Mouse (Mus musculus) heart, embryonic 15.5 days (tissue): Measurements from ENCODE around the gene Olfr68. TPM values are rescaled to one million over a fixed set of nuclear protein-coding genes. Genes with fewer than 3 reads are reported as not detected.
"Not testable (repeated sequence)": the region's sequence is repeated elsewhere in the genome, so short reads cannot be mapped to it uniquely, and the experiment has no call there.

Experiments
- ATAC-seq: fragments of 200-750 bp; cut with Nextera tagmentation; replicated peaks from 2 replicates; pipeline ENCODE4 v1.8.0; 2017; ENCODE audit warnings: low read depth, moderate TSS enrichment; ENCODE audit not compliant: insufficient number of reproducible peaks, insufficient read depth, low FRiP score
- H3K27ac ChIP-seq: fragments of 300-500 bp; sonication (generic); 2 replicates; pipeline ENCODE4 v1.5.1; 2015; ENCODE audit warnings: mild to moderate bottlenecking, inconsistent platforms
- H3K27me3 ChIP-seq: fragments of 300-500 bp; sonication (generic); 2 replicates; pipeline ENCODE4 v1.6.1; 2015; ENCODE audit warnings: inconsistent platforms
- H3K36me3 ChIP-seq: fragments of 300-500 bp; sonication (generic); 2 replicates; pipeline ENCODE4 v1.6.1; 2015; ENCODE audit warnings: mild to moderate bottlenecking, inconsistent platforms
- H3K4me1 ChIP-seq: fragments of 300-500 bp; sonication (generic); replicated peaks from 2 replicates; pipeline ENCODE4 v1.6.1; 2015; ENCODE audit warnings: inconsistent platforms
- H3K4me2 ChIP-seq: fragments of 300-500 bp; sonication (generic); 2 replicates; pipeline ENCODE4 v1.6.1; 2015; ENCODE audit warnings: inconsistent platforms, mild to moderate bottlenecking, moderate library complexity
- H3K4me3 ChIP-seq: fragments of 300-500 bp; sonication (generic); 2 replicates; pipeline ENCODE4 v1.5.1; 2015; ENCODE audit warnings: mild to moderate bottlenecking, inconsistent platforms
- H3K9ac ChIP-seq: fragments of 300-500 bp; sonication (generic); 2 replicates; pipeline ENCODE4 v1.6.1; 2015; ENCODE audit warnings: mild to moderate bottlenecking, inconsistent platforms
- H3K9me3 ChIP-seq: fragments of 300-500 bp; sonication (generic); replicated peaks from 2 replicates; pipeline ENCODE4 v1.6.1; 2016; ENCODE audit warnings: inconsistent platforms
- WGBS: fragments of 180-500 bp; shearing (Covaris S2); methylation state at CpG from one replicate; pipeline ENCODE4 v1.1.7; 2015; ENCODE audit warnings: mixed read lengths; 5-methylcytosine and 5-hydroxymethylcytosine counted together
- polyA plus RNA-seq: library from polyadenylated mRNA; unstranded; fragments of >200 nt; fragmentation: Nextera tagmentation; extraction: Ambion mirVana; gene quantifications from 2 replicates; pipeline ENCODE4 v1.2.1, GENCODE M21; 2015

Gene Olfr68
- polyA plus RNA-seq, 1 experiment from 2014 or later: not detected

GRCm38 (mm10) chr7:103810746-103811145 is 31.2 kb upstream of the Olfr68 start:
- H3K27me3 ChIP-seq: no peaks in the 10 kb centered on the region
- H3K9me3 ChIP-seq: no peaks in the 10 kb centered on the region
- WGBS: 70% methylated on average over 3 of the region's 3 CpGs
- H3K4me1 ChIP-seq: no peaks in the 10 kb centered on the region
- H3K36me3 ChIP-seq: no peaks in the 10 kb centered on the region
- H3K4me2 ChIP-seq: no peak overlapping the region
- no peak overlapping the region for H3K27ac ChIP-seq
- no peak overlapping the region for H3K4me3 ChIP-seq
- no peak overlapping the region for H3K9ac ChIP-seq
- ATAC-seq: no peak

GRCm38 (mm10) chr7:103810296-103810695 is 30.8 kb upstream of the Olfr68 start:
- Histone ChIP-seq H3K4me1 (no peaks in the 10 kb centered on the region), H3K4me2 (no peak overlapping the region), H3K27ac (no peak overlapping the region), H3K36me3 (no peaks in the 10 kb centered on the region), H3K4me3 (no peak overlapping the region), H3K27me3 (no peaks in the 10 kb centered on the region), H3K9me3 (no peaks in the 10 kb centered on the region), H3K9ac (no peak overlapping the region)
- 71% methylated on average over 1 of the region's 1 CpGs for WGBS
- ATAC-seq: no peak

GRCm38 (mm10) chr7:103809801-103810155 is 30.3 kb upstream of the Olfr68 start:
- H3K27ac ChIP-seq: no peak overlapping the region
- no peak overlapping the region for H3K9ac ChIP-seq
- ATAC-seq: no peak
- no peaks in the 10 kb centered on the region for H3K27me3 ChIP-seq
- 43% methylated on average over 1 of the region's 1 CpGs for WGBS
- H3K36me3 ChIP-seq: no peaks in the 10 kb centered on the region
- no peaks in the 10 kb centered on the region for H3K4me1 ChIP-seq
- H3K4me3 ChIP-seq: no peak overlapping the region
- no peak overlapping the region for H3K4me2 ChIP-seq
- H3K9me3 ChIP-seq: no peaks in the 10 kb centered on the region

GRCm38 (mm10) chr7:103808971-103809800 is 29.7 kb upstream of the Olfr68 start:
- no peak for ATAC-seq
- Histone ChIP-seq H3K36me3 (no peaks in the 10 kb centered on the region), H3K4me1 (no peaks in the 10 kb centered on the region), H3K4me3 (no peak overlapping the region), H3K27ac (no peak overlapping the region), H3K27me3 (no peaks in the 10 kb centered on the region), H3K9ac (no peak overlapping the region), H3K9me3 (no peaks in the 10 kb centered on the region), H3K4me2 (no peak overlapping the region)
- 31% methylated on average over 5 of the region's 5 CpGs for WGBS

- not testable (repeated sequence) for H3K9ac ChIP-seq, H3K9me3 ChIP-seq, H3K36me3 ChIP-seq, H3K4me1 ChIP-seq, ATAC-seq, H3K27me3 ChIP-seq, H3K4me3 ChIP-seq, H3K4me2 ChIP-seq, H3K27ac ChIP-seq
- WGBS: 61% methylated on average over 2 of the region's 2 CpGs
Measured at GRCm38 (mm10) chr7:103808120-103808519, 28.6 kb upstream of the Olfr68 start.

GRCm38 (mm10) chr7:103806856-103807255 is 27.4 kb upstream of the Olfr68 start:
- no peak overlapping the region for H3K4me2 ChIP-seq
- ATAC-seq: no peak
- H3K36me3 ChIP-seq: no peaks in the 10 kb centered on the region
- no peaks in the 10 kb centered on the region for H3K9me3 ChIP-seq
- WGBS: 67% methylated on average over 1 of the region's 1 CpGs
- no peaks in the 10 kb centered on the region for H3K27me3 ChIP-seq
- H3K27ac ChIP-seq: no peak overlapping the region
- H3K4me3 ChIP-seq: no peak overlapping the region
- no peaks in the 10 kb centered on the region for H3K4me1 ChIP-seq
- no peak overlapping the region for H3K9ac ChIP-seq

- Histone ChIP-seq H3K4me2 (no peak overlapping the region), H3K36me3 (no peaks in the 10 kb centered on the region), H3K27me3 (no peaks in the 10 kb centered on the region), H3K27ac (no peak overlapping the region), H3K9ac (no peak overlapping the region), H3K4me1 (no peaks in the 10 kb centered on the region), H3K4me3 (no peak overlapping the region), H3K9me3 (no peaks in the 10 kb centered on the region)
- ATAC-seq: no peak
- WGBS: 15% methylated on average over 4 of the region's 4 CpGs
Measured at GRCm38 (mm10) chr7:103792669-103793388, 13.3 kb upstream of the Olfr68 start.

- no peak within 1 kb of the TSS for H3K27ac ChIP-seq
- ATAC-seq: no peak
- no peaks in the 10 kb centered on the region for H3K4me1 ChIP-seq
- no peaks in the 10 kb centered on the region for H3K36me3 ChIP-seq
- no peaks in the 10 kb centered on the region for H3K27me3 ChIP-seq
- no peak within 1 kb of the TSS for H3K4me2 ChIP-seq
- H3K9me3 ChIP-seq: no peaks in the 10 kb centered on the region
- H3K9ac ChIP-seq: no peak within 1 kb of the TSS
- WGBS: 68% methylated on average over 3 of the region's 3 CpGs
- H3K4me3 ChIP-seq: no peak within 1 kb of the TSS
Measured at GRCm38 (mm10) chr7:103791721-103792120, 12.2 kb upstream of the Olfr68 start, which contains the start of gene Olfr67. TSS of gene Olfr67 (minus strand) at chr7:103791821.

- ATAC-seq: not testable (repeated sequence)
Measured at GRCm38 (mm10) chr7:103777652-103778051, 1.8 kb downstream of the Olfr68 start.

GRCm38 (mm10) chr7:103771494-103771893 is 8.0 kb downstream of the Olfr68 start, which contains the start of gene Olfr69:
TSS of gene Olfr69 (minus strand) at chr7:103771594.
- Histone ChIP-seq H3K9me3 (no peaks in the 10 kb centered on the region), H3K36me3 (no peaks in the 10 kb centered on the region), H3K9ac (no peak within 1 kb of the TSS), H3K4me2 (no peak within 1 kb of the TSS), H3K4me1 (no peaks in the 10 kb centered on the region), H3K4me3 (no peak within 1 kb of the TSS), H3K27ac (no peak within 1 kb of the TSS), H3K27me3 (no peaks in the 10 kb centered on the region)
- ATAC-seq: no peak
- WGBS: 65% methylated on average over 2 of the region's 2 CpGs

More at GRCm38 (mm10) chr7:103777652-103778051, 1.8 kb downstream of the Olfr68 start:
- H3K4me3 ChIP-seq, H3K27me3 ChIP-seq, H3K4me2 ChIP-seq, H3K4me1 ChIP-seq, H3K9me3 ChIP-seq, H3K9ac ChIP-seq, H3K27ac ChIP-seq, H3K36me3 ChIP-seq: not testable (repeated sequence)
- 56% methylated on average over 4 of the region's 4 CpGs for WGBS

GRCm38 (mm10) chr7:103767687-103768086 is 11.8 kb downstream of the Olfr68 start:
- H3K9ac ChIP-seq, H3K4me1 ChIP-seq, H3K4me2 ChIP-seq, H3K4me3 ChIP-seq, ATAC-seq, H3K9me3 ChIP-seq, H3K27me3 ChIP-seq, H3K36me3 ChIP-seq, H3K27ac ChIP-seq: not testable (repeated sequence)
- 74% methylated on average over 6 of the region's 6 CpGs for WGBS
